Mouse (Mus musculus) forebrain, embryonic 14.5 days (tissue): ENCODE data around the gene Mavs. TPM values are rescaled to one million over a fixed set of nuclear protein-coding genes. Genes with fewer than 3 reads are reported as not detected.

Experiments
- ATAC-seq: fragments of 200-750 bp; cut with Nextera tagmentation; 2 replicates; pipeline ENCODE4 v1.8.0; 2017; ENCODE audit warnings: mild to moderate bottlenecking, moderate library complexity
- DNase-seq: peaks from one replicate; pipeline ENCODE4 v3.0.0-alpha.2; 2015; ENCODE audit warnings: low spot score
- H3K27ac ChIP-seq: fragments of 300-500 bp; sonication (generic); 2 replicates; pipeline ENCODE4 v1.5.1; 2014; ENCODE audit warnings: low read depth, mild to moderate bottlenecking, control low read depth, low read length, moderate library complexity
- H3K27me3 ChIP-seq: fragments of 300-500 bp; sonication (generic); replicated peaks from 2 replicates; pipeline ENCODE4 v1.6.1; 2014; ENCODE audit warnings: low read length, control low read depth, mixed read lengths; ENCODE audit not compliant: control insufficient read depth, insufficient read depth
- H3K36me3 ChIP-seq: fragments of 300-500 bp; sonication (generic); 2 replicates; pipeline ENCODE4 v1.6.1; 2014; ENCODE audit warnings: low read length, control low read depth; ENCODE audit not compliant: control insufficient read depth, insufficient read depth
- H3K4me1 ChIP-seq: fragments of 300-500 bp; sonication (generic); 2 replicates; pipeline ENCODE4 v1.6.1; 2014; ENCODE audit warnings: antibody characterized with exemption, low read length, control low read depth; ENCODE audit not compliant: control insufficient read depth, insufficient read depth
- H3K4me2 ChIP-seq: fragments of 300-500 bp; sonication (generic); 2 replicates; pipeline ENCODE4 v1.6.1; 2014; ENCODE audit warnings: mild to moderate bottlenecking, control low read depth, low read length
- H3K4me3 ChIP-seq: fragments of 300-500 bp; sonication (generic); 2 replicates; pipeline ENCODE4 v1.5.1; 2014; ENCODE audit warnings: low read depth, low read length, control low read depth
- H3K9ac ChIP-seq: fragments of 300-500 bp; sonication (generic); 2 replicates; pipeline ENCODE4 v1.6.1; 2014; ENCODE audit warnings: mild to moderate bottlenecking, low read length, control low read depth, moderate library complexity
- H3K9me3 ChIP-seq: fragments of 300-500 bp; sonication (generic); replicated peaks from 2 replicates; pipeline ENCODE4 v1.6.1; 2016; ENCODE audit warnings: low read length, control low read depth, mixed read lengths; ENCODE audit not compliant: control insufficient read depth
- WGBS: fragments of 180-500 bp; shearing (Covaris S2); extraction: QIAGEN DNeasy Blood & Tissue Kit; methylation state at CpG from one replicate; pipeline ENCODE4 v1.1.7; 2014; 5-methylcytosine and 5-hydroxymethylcytosine counted together
- polyA plus RNA-seq: library from polyadenylated mRNA; unstranded; fragments of >200 nt; fragmentation: Nextera tagmentation; extraction: Ambion mirVana; gene quantifications from 2 replicates; pipeline ENCODE4 v1.2.1, GENCODE M21; 2014

The Mavs gene
- polyA plus RNA-seq, result 6.5 and 6.6 TPM in 2 replicates

DNA sequence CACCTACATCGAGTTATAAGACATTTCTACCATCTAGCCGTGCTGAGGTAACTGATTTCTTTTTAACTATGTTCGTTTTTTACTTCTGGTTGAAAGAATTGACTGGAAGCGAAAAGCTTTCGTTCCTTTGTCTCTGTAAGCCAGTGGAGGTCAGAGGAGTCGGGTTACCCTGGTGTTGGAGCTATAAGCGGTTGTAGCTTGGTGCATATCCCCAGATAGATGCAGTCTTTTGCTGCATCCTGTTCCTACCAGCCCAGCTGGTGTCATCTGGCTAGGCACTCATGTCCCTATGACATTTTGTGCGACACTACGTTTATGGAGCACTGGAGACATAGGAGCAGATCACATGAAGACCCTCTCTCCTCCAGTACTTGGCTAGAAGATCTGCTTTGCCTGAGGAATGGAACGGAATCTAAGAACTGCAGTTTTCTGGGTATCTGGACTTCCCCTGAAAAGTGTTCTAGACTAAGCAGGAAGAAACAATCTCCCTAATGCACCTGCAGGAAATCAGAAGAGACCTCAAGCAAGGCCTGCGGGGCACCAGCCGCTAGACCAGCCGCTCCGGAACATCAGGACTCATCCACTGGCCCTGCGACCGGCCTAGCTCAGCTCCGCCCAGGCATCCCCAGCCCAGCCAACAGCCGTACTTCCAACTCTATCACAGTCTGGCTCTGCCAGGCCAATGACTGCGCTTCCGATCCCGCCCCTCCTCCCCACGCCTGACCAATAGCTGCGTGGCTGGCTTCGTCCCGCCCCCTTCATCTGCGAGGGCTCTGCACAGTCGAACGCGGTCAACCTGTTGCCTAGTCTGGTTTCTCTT, at the start of gene Mavs:
Gene Mavs (plus strand): TSS at position 757 of the 820 bp plus-strand sequence.
- Histone ChIP-seq H3K4me2 (peak within 1 kb of the TSS; percentile 86), H3K4me1 (peaks cover 7% of the 10 kb centered on the region; the same call in 1 of the 2 replicates), H3K27me3 (no peaks in the 10 kb centered on the region), H3K9me3 (no peaks in the 10 kb centered on the region), H3K9ac (peak within 1 kb of the TSS; percentile 63), H3K27ac (no peak within 1 kb of the TSS), H3K36me3 (no peaks in the 10 kb centered on the region), H3K4me3 (peak within 1 kb of the TSS; percentile 45)
- DNase-seq, result peak; percentile 97
- ATAC-seq, result peak; percentile 100
- WGBS, result 8% methylated on average over 29 of the region's 29 CpGs

DNA sequence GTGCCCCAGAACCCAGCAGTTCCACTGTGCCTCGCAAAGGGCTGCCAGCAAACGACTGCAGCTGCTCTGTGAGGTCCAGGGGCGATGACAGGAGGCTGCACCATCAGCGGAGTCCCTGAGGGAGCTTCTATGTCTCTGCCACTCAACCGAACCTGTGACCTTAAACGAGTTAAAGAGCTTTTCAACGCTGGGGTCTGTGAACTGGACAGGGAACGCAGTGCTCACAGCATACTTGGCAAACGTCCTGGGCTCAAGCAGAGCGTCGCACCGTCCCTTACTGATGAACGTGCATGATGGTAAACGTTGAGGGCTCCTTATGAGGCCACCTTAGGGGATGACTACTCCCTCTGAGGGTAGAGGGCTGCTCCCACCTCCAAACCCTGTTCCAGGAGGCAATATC, 47.5 kb upstream of the Mavs start:
- DNase-seq (no peak), ATAC-seq (0 out of 2 replicates have a peak, but pooled peaks have one; percentile 0)
- WGBS, result 2% methylated on average over 14 of the region's 14 CpGs
- Histone ChIP-seq H3K27me3 (no peaks in the 10 kb centered on the region), H3K4me1 (peaks cover 24% of the 10 kb centered on the region), H3K36me3 (peaks cover under 1% of the 10 kb centered on the region; the same call in 1 of the 2 replicates), H3K9me3 (no peaks in the 10 kb centered on the region), H3K9ac (peak overlapping the region; percentile 78), H3K4me3 (peak overlapping the region; percentile 60), H3K4me2 (peak overlapping the region; percentile 82), H3K27ac (no peak overlapping the region)

DNA sequence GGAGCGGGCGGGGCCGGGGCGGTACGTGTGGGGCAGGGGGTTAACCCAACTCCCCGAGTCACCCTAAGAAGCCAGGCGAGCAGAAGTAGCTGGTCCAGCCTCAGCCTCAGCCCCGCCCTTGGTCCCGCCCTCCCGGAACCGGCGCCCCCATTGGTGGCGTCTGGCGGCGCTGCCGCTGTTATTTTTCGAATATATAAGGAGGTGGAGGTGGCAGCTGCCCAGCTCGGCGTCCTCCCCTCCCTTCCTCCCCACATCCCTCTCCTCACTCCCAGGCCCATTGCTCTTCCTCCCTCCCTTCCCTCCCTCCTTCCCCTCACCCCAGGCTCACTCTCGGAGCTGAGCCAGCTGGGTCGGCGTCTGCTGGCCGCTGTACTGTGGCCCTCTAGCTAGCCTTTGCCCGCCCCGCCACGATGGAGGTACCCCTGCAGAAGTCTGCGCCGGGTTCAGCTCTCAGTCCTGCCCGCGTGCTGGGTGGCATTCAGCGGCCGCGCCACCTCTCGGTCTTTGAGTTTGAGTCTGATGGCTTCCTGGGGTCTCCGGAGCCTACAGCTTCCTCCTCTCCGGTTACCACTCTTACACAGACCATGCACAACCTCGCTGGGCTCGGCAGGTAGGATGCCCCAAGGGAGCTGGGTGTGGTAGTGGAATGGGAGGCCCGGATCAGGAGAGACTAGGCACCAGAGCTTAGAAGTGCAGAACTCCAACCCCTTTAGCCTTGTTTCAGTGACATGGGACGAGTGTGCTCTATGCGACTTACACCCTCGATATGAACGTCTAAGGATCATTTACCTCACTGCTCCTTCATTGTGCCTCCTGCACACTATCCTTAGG, 46.9 kb upstream of the Mavs start, which contains the start of the genes Cdc25b and Spef1:
Gene Cdc25b (plus strand): TSS at position 179 of the 831 bp plus-strand sequence.
Gene Spef1 (minus strand): TSS at position 512 of the 831 bp plus-strand sequence.
- Histone ChIP-seq H3K4me2 (peak within 1 kb of the TSS; percentile 82), H3K9ac (peak within 1 kb of the TSS; percentile 78), H3K4me3 (peak within 1 kb of the TSS; percentile 60), H3K36me3 (peaks cover 7% of the 10 kb centered on the region; the same call in 1 of the 2 replicates), H3K4me1 (peaks cover 26% of the 10 kb centered on the region), H3K27ac (peak within 1 kb of the TSS; percentile 67), H3K27me3 (no peaks in the 10 kb centered on the region), H3K9me3 (no peaks in the 10 kb centered on the region)
- peak; percentile 88 for DNase-seq
- ATAC-seq, result peak; percentile 87
- under 1% methylated on average over 43 of the region's 43 CpGs for WGBS

DNA sequence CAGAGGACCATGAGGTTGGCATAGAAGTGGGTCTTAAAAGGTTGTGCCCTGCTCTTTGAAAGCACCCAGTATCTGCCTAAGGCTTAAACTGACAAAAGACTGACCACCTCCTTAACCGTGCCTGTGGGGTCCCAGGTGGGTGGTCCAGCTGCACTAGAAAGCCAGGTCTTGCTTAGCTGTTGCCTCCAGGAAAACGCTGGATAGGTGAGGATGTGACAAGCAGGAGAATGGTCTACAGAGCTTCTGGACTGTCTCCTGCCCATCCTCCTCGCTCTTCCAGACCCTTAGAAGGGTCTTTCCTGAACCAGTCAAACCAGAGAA, 46.3 kb upstream of the Mavs start:
- H3K27ac ChIP-seq, result no peak overlapping the region
- H3K27me3 ChIP-seq, result no peaks in the 10 kb centered on the region
- peak overlapping the region; percentile 60 for H3K4me3 ChIP-seq
- H3K4me1 ChIP-seq, result peaks cover 26% of the 10 kb centered on the region
- no peak for ATAC-seq
- peak overlapping the region; percentile 78 for H3K9ac ChIP-seq
- H3K36me3 ChIP-seq, result peaks cover 9% of the 10 kb centered on the region
- no peaks in the 10 kb centered on the region for H3K9me3 ChIP-seq
- no peak for DNase-seq
- peak overlapping the region; percentile 82 for H3K4me2 ChIP-seq
- WGBS, result 8% methylated on average over 3 of the region's 3 CpGs

DNA sequence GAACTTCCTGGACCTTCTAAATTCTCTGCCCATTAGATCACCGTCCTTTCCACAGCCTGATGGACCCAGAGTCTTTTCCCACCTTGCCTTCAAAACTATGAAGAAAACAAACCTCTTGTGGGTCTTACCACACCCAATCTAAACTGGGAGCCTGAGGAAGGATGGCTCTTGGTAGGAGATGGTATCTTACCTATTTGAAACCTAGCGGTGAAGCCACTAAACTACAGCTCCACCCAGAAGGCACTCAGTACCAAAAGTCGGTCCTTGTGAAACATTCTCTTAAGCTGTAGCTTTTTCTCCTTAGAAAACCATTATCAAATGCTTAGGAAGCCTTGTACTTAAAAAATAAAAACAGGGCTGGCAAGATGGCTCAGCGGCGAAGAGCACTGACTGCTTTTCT, 45.6 kb upstream of the Mavs start:
- no peaks in the 10 kb centered on the region for H3K9me3 ChIP-seq
- DNase-seq, result no peak
- no peak overlapping the region for H3K9ac ChIP-seq
- no peak for ATAC-seq
- peaks cover 26% of the 10 kb centered on the region for H3K4me1 ChIP-seq
- H3K27ac ChIP-seq, result no peak overlapping the region
- 95% methylated on average over 5 of the region's 5 CpGs for WGBS
- no peaks in the 10 kb centered on the region for H3K27me3 ChIP-seq
- H3K4me3 ChIP-seq, result no peak overlapping the region
- H3K36me3 ChIP-seq, result peaks cover 17% of the 10 kb centered on the region
- peak overlapping the region; percentile 82 for H3K4me2 ChIP-seq

DNA sequence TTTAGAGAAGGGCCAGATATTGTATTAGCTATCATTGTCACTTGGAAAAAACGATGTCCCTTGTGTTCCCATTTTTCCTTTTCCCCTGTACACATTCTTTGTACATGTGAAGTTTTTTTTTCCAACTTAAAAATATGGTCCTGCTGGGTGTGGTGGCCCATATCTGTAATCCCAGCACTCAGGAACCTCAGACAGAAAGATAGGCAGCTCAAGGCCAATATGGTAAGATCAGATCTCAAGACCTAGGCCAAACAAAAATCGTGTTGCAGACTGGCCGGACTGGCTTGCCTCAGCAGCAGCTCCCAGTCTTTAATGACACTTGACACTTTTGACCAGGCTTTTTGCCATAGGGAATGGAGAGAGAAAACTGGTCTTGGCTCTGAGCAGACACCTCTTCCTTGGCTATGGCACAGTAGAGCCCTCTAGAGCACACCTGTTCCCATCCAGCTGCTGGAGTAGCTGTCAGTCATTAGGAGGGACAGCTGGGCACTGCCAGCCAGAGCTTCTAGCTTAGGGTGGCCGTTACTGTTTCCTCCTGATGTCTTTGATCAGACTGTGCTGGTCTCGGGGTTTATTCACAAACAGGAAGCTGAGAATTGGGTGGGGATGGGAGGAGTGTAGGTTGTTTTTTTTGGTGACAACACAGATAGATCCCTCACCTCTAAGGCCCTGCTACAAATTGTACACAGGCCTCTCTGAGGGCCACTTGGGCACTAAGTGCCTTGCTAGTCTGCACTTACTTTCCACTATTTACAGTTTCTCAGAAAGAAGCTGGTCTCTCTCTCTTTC, 44.1 kb upstream of the Mavs start:
- DNase-seq, result no peak
- ATAC-seq, result no peak
- Histone ChIP-seq H3K36me3 (peaks cover 29% of the 10 kb centered on the region), H3K4me1 (peaks cover 26% of the 10 kb centered on the region), H3K4me2 (peak overlapping the region; percentile 11; the same call in 1 of the 2 replicates), H3K27me3 (no peaks in the 10 kb centered on the region), H3K9me3 (no peaks in the 10 kb centered on the region), H3K27ac (peak overlapping the region; percentile 65), H3K9ac (peak overlapping the region; percentile 1; the same call in 1 of the 2 replicates), H3K4me3 (no peak overlapping the region)
- WGBS, result 36% methylated on average over 5 of the region's 5 CpGs

DNA sequence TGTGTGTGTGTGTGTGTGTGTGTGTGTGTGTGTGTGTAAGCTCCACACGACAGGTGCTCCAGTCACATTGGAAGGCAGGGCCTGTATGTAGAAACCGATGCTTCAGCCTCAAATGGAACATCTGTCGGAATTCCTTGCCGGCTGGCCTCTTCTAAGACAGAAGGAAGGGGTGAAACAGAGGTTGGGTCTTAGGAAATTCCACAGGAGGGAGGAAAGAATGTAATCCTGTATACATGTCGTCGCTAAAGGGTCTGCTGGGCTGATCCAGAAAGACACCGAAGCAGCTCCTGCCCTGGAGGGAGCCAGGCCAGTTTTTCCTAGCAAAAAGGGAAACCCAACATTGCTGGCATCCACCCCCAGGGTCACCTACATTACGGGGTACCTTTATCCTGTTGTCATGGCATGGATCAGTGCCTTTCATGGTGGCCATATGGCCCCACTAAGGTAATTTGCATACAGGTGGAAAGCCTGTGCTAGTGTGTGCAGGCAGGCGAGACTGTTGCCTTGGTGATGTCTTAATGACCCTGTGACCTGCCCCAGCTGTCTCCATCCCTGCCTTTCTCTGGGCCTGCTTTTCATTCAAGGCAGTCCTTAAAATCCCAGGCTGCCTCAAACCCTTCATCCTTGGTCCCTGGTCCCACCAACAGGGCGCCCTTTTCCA, 43.4 kb upstream of the Mavs start:
- peak; percentile 63 for DNase-seq
- peak; percentile 57 for ATAC-seq
- H3K27ac ChIP-seq, result peak overlapping the region; percentile 65
- H3K27me3 ChIP-seq, result no peaks in the 10 kb centered on the region
- WGBS, result 12% methylated on average over 10 of the region's 10 CpGs
- no peaks in the 10 kb centered on the region for H3K9me3 ChIP-seq
- no peak overlapping the region for H3K4me3 ChIP-seq
- peak overlapping the region; percentile 8; the same call in 1 of the 2 replicates for H3K9ac ChIP-seq
- peaks cover 35% of the 10 kb centered on the region for H3K36me3 ChIP-seq
- H3K4me2 ChIP-seq, result peak overlapping the region; percentile 14; the same call in 1 of the 2 replicates
- H3K4me1 ChIP-seq, result peaks cover 26% of the 10 kb centered on the region

DNA sequence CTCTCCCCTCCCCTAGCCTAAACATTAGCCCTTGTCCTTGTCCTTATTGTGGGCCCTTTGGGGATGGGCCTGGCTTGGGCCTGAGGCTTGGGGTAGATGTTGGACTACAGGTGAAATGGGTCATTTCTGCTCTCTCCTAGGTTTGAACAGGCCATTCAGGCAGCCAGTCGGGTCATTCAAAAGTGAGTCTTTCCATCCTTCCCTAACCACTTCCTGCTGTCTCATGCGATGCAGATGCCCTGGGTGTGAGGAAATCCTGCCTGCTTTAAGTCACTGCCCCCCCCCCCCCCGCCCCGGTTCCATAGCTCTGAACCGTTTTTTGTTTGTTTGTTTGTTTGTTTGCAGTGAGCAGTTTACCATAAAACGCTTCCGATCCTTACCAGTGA, 42.9 kb upstream of the Mavs start:
- H3K36me3 ChIP-seq, result peaks cover 35% of the 10 kb centered on the region
- WGBS, result 68% methylated on average over 7 of the region's 7 CpGs

More for the DNA sequence above, 42.9 kb upstream of the Mavs start:
- peaks cover 26% of the 10 kb centered on the region for H3K4me1 ChIP-seq
- H3K9me3 ChIP-seq, result no peaks in the 10 kb centered on the region
- H3K4me3 ChIP-seq, result no peak overlapping the region
- 0 out of 2 replicates have a peak overlapping the region, but pooled peaks have one; percentile 14 for H3K4me2 ChIP-seq
- ATAC-seq (no peak), DNase-seq (no peak)
- 0 out of 2 replicates have a peak overlapping the region, but pooled peaks have one; percentile 8 for H3K9ac ChIP-seq
- no peaks in the 10 kb centered on the region for H3K27me3 ChIP-seq
- peak overlapping the region; percentile 65; the same call in 1 of the 2 replicates for H3K27ac ChIP-seq
